Mouse (Mus musculus): Measurements from ENCODE around the gene Phf2. TPM values are rescaled to one million over a fixed set of nuclear protein-coding genes. Genes with fewer than 3 reads are reported as not detected.

Phf2 gene
- polyA plus RNA-seq, 1 experiment from 2014 or later = 41.5 TPM

- H3K27me3 ChIP-seq = no peaks in the 10 kb centered on the region
- in situ Hi-C loops (cut with MboI; ENCODE audit: low pct_unique_long_range_greater_than_20kb) = no loop called here
- CTCF ChIA-PET = no interaction called here
- no peak for TF ChIP-seq CTCF (IDR thresholded peaks at IDR 0.05)
- DNase-seq (ENCODE audit: low read depth, low spot score) (no peak), ATAC-seq (no peak)
- POLR2A ChIA-PET = interaction anchor here (1.2 to 1.5 kb wide), 2 partner anchors 13 to 50 kb away, joined by 3 to 7 read pairs; no protein-coding TSS in a partner anchor
These were observed 28.9 kb downstream of the Phf2 start for GRCm38 (mm10) chr13:48841905-48842592.

GRCm38 (mm10) chr13:48838284-48838683 is 32.6 kb downstream of the Phf2 start:
- TF ChIP-seq CTCF (IDR thresholded peaks at IDR 0.05) = no peak
- H3K27me3 ChIP-seq = no peaks in the 10 kb centered on the region
- ChIA-PET POLR2A (no interaction called here), CTCF (interaction anchor here (0.8 to 1.0 kb wide), 2 partner anchors 10 to 14 kb away, joined by 3 read pairs; no protein-coding TSS in a partner anchor)
- no peak for DNase-seq (ENCODE audit: low read depth, low spot score)
- no peak for ATAC-seq
- in situ Hi-C loops (cut with MboI; ENCODE audit: low pct_unique_long_range_greater_than_20kb) = no loop called here

GRCm38 (mm10) chr13:48837537-48837936 is 33.4 kb downstream of the Phf2 start:
- DNase-seq (ENCODE audit: low read depth, low spot score) (no peak), ATAC-seq (no peak)
- TF ChIP-seq CTCF (IDR thresholded peaks at IDR 0.05) = no peak
- ChIA-PET CTCF (interaction anchor here (0.8 to 1.0 kb wide), 2 partner anchors 9 to 15 kb away, joined by 3 read pairs; no protein-coding TSS in a partner anchor), POLR2A (no interaction called here)
- in situ Hi-C loops (cut with MboI; ENCODE audit: low pct_unique_long_range_greater_than_20kb) = no loop called here
- no peaks in the 10 kb centered on the region for H3K27me3 ChIP-seq

GRCm38 (mm10) chr13:48830528-48831250 is 40.2 kb downstream of the Phf2 start:
- CTCF ChIA-PET = no interaction called here
- no peaks in the 10 kb centered on the region for H3K27me3 ChIP-seq
- DNase-seq (ENCODE audit: low read depth, low spot score) (no peak), ATAC-seq (no peak)
- in situ Hi-C loops (cut with MboI; ENCODE audit: low pct_unique_long_range_greater_than_20kb) = no loop called here
- POLR2A ChIA-PET = no interaction called here
- no peak for TF ChIP-seq CTCF (IDR thresholded peaks at IDR 0.05)

- no peak for TF ChIP-seq CTCF (IDR thresholded peaks at IDR 0.05)
- in situ Hi-C loops (cut with MboI; ENCODE audit: low pct_unique_long_range_greater_than_20kb) = no loop called here
- no peaks in the 10 kb centered on the region for H3K27me3 ChIP-seq
- POLR2A ChIA-PET = interaction anchor here (0.6 kb wide), 1 partner anchor 338 kb away, joined by 3 read pairs; no protein-coding TSS in a partner anchor
- ATAC-seq = no peak
- no peak for DNase-seq (ENCODE audit: low read depth, low spot score)
- CTCF ChIA-PET = no interaction called here
These were observed 41.1 kb downstream of the Phf2 start for GRCm38 (mm10) chr13:48829780-48830179.

GRCm38 (mm10) chr13:48822871-48823270 is 48.0 kb downstream of the Phf2 start:
- CTCF ChIA-PET = interaction anchor here (1.7 kb wide), 1 partner anchor 16 kb away, joined by 3 read pairs; no protein-coding TSS in a partner anchor
- in situ Hi-C loops (cut with MboI; ENCODE audit: low pct_unique_long_range_greater_than_20kb) = no loop called here

GRCm38 (mm10) chr13:48822288-48822687 is 48.6 kb downstream of the Phf2 start:
- no peak for TF ChIP-seq CTCF (IDR thresholded peaks at IDR 0.05)
- DNase-seq (ENCODE audit: low read depth, low spot score) (no peak), ATAC-seq (no peak)
- in situ Hi-C loops (cut with MboI; ENCODE audit: low pct_unique_long_range_greater_than_20kb) = no loop called here
- POLR2A ChIA-PET = no interaction called here
- H3K27me3 ChIP-seq = no peaks in the 10 kb centered on the region
- CTCF ChIA-PET = interaction anchor here (1.7 kb wide), 1 partner anchor 15 kb away, joined by 3 read pairs; no protein-coding TSS in a partner anchor

More at GRCm38 (mm10) chr13:48822871-48823270, 48.0 kb downstream of the Phf2 start:
- ATAC-seq (no peak), DNase-seq (ENCODE audit: low read depth, low spot score) (no peak)
- no peaks in the 10 kb centered on the region for H3K27me3 ChIP-seq
- POLR2A ChIA-PET = no interaction called here
- no peak for TF ChIP-seq CTCF (IDR thresholded peaks at IDR 0.05)

GRCm38 (mm10) chr13:48819131-48819530 is 51.8 kb downstream of the Phf2 start:
- TF ChIP-seq CTCF (IDR thresholded peaks at IDR 0.05) = no peak
- ATAC-seq = no peak

GRCm38 (mm10) chr13:48814406-48814805 is 56.5 kb downstream of the Phf2 start:
- DNase-seq (ENCODE audit: low read depth, low spot score) (no peak), ATAC-seq (no peak)
- ChIA-PET CTCF (no interaction called here), POLR2A (no interaction called here)
- H3K27me3 ChIP-seq = no peaks in the 10 kb centered on the region
- in situ Hi-C loops (cut with MboI; ENCODE audit: low pct_unique_long_range_greater_than_20kb) = no loop called here
- TF ChIP-seq CTCF (IDR thresholded peaks at IDR 0.05) = no peak

More at GRCm38 (mm10) chr13:48819131-48819530, 51.8 kb downstream of the Phf2 start:
- ChIA-PET CTCF (no interaction called here), POLR2A (interaction anchor here (0.6 kb wide), 2 partner anchors 34 to 339 kb away, joined by 4 read pairs; no protein-coding TSS in a partner anchor)
- H3K27me3 ChIP-seq = no peaks in the 10 kb centered on the region
- no peak for DNase-seq (ENCODE audit: low read depth, low spot score)
- in situ Hi-C loops (cut with MboI; ENCODE audit: low pct_unique_long_range_greater_than_20kb) = loop anchor here (5.0 kb wide), 1 partner anchor 178 kb away; no protein-coding TSS in a partner anchor

- DNase-seq (ENCODE audit: low read depth, low spot score) = no peak
- no peak for TF ChIP-seq CTCF (IDR thresholded peaks at IDR 0.05)
- POLR2A ChIA-PET = interaction anchor here (0.7 kb wide), 1 partner anchor 91 kb away, joined by 3 read pairs; no protein-coding TSS in a partner anchor
- in situ Hi-C loops (cut with MboI; ENCODE audit: low pct_unique_long_range_greater_than_20kb) = no loop called here
- ATAC-seq = no peak
- CTCF ChIA-PET = interaction anchor here (1.1 kb wide), 1 partner anchor 156 kb away, joined by 4 read pairs; no protein-coding TSS in a partner anchor
- H3K27me3 ChIP-seq = no peaks in the 10 kb centered on the region
These were observed 59.9 kb downstream of the Phf2 start for GRCm38 (mm10) chr13:48810991-48811390.

Data from Patski (cell line).